Mouse (Mus musculus) liver, adult (tissue): ENCODE results near the gene Padi6.

Experiments
- GATA4 ChIP-seq: IDR thresholded peaks from 2 replicates; pipeline ENCODE4 v1.6.1; 2014; ENCODE audit warnings: mild to moderate bottlenecking, low read length; ENCODE audit not compliant: insufficient replicate concordance

Gene Padi6

DNA sequence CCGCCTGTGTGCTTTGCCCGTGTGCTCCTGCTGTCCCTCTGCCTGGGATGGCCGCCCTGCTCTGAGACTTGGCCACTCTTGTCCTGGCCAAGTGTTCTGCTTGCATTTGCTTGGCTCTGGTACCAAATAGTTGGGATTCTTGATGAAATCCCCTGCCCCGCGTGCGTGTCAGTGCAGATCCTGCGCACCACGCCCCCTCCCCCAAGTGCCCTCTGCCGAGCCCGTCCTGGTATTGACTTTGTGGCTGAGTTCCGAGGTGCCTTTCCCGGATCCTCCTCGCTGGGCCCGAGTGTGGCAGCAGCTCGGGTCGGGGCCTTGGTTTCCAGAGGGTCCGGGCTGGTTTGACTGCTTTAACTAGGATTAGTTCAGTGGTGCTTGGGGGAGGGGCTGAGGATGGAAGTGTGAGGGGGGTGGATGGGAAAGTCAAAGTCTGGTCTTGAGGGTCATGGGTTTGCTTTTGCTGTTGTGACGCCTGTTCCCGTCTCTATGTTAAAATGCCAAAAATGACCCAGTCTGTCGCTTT, 20.4 kb downstream of the Padi6 start:
- no peak for TF ChIP-seq GATA4

GRCm38 (mm10) chr4:140720091-140720490, 22.4 kb downstream of the Padi6 start:
- no peak for TF ChIP-seq GATA4

- TF ChIP-seq GATA4 = no peak
Observed at GRCm38 (mm10) chr4:140718436-140718835, 24.0 kb downstream of the Padi6 start.

GRCm38 (mm10) chr4:140716994-140717393, 25.4 kb downstream of the Padi6 start:
- TF ChIP-seq GATA4 = no peak

GRCm38 (mm10) chr4:140714586-140714985, 27.9 kb downstream of the Padi6 start:
- no peak for TF ChIP-seq GATA4

- no peak for TF ChIP-seq GATA4
Observed at GRCm38 (mm10) chr4:140713480-140714365, 28.7 kb downstream of the Padi6 start.

DNA sequence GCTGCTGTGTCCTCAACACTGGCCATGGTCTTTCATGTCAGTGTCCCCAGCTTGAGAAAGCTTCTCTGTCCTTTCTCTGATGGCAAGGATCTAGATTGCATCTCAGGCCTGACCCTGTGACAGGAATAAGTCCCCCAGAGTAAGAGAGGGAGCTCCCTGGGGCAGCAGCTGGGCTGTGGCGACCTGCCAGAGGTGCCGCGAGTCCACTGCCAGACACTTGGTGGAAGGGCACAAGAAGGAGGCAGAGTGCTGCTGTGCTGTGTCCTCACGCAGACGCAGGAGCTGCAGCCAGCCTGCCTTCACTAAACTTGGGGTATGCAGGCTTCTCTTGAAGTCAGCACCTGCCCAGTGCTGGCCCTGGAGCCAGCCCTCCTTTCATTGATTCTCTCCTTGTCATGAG, 31.1 kb downstream of the Padi6 start:
- TF ChIP-seq GATA4 = no peak

DNA sequence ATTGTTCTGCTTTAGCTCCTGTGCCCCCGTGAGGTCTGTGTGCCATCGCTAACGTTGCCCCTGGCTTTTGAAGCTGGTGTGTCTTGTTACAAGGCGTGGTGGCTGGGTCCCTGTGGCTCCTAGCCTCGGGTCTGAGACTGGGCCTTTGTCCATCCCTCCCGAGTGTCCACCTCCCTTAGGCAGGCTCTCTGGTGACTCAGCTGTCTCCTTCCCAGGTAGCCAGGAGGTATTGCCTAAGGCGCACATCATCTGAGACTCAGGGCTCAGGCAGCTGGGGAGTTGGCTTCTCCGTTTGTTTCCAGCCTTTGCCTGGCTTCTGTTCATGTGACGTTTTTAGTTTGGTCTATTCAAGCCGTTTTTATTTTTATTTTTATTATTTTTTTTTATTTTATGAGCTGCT, 31.7 kb downstream of the Padi6 start:
- TF ChIP-seq GATA4 = no peak

- no peak for TF ChIP-seq GATA4
Observed at GRCm38 (mm10) chr4:140709617-140710016, 32.8 kb downstream of the Padi6 start.

DNA sequence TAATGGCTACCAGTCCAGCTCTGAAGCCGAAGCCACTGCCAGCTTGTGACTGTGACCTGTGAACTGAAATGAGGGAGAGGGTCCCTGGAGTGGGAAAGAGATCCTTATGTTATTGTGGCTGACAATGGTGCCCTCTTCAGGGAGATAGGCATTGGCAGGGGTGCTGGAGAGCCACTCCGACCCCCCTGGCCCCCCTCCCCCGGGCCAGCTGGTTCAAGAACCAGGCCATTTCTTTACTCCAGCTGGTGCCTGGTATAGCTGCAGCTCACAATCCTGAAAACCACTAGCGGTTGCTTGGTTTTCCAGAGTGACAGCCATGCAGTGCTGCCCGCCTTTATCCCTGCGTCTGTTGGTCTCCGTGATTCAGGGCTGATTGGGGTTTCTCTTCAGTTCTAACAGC, 33.3 kb downstream of the Padi6 start:
- TF ChIP-seq GATA4 = no peak

DNA sequence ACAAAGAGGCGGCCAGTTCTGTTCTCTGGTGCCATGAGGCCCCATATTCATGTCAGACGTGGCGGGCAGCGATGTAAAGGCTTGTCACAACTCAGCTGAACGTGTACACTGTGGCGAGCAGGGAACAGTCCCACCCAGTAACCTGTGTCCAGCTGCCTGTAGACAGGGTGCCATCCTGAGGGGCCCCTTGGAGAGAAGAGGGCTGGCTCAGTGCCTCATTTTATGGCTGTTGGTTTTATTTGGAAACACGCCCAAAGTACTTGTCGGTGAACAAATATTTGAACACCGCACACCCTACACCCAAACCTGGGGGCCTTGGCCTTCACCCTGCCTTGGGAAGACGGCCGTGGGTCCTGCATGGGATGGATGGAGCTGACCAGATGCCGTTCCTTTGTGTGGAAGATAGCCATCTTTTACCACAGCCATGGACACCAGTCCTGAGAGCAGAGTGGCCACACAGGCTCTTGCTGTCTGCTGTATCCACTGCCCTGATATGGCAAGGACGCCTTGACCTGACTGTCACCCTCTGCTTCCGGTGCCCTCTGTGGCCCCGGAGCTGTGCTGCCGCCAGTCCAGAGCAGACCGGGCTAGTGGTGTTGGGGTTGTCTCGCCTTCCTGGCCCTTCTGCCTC, 34.0 kb downstream of the Padi6 start:
- TF ChIP-seq GATA4 = no peak; the same call in 1 of the 2 replicates

GRCm38 (mm10) chr4:140707615-140708014, 34.8 kb downstream of the Padi6 start:
- TF ChIP-seq GATA4 = no peak

DNA sequence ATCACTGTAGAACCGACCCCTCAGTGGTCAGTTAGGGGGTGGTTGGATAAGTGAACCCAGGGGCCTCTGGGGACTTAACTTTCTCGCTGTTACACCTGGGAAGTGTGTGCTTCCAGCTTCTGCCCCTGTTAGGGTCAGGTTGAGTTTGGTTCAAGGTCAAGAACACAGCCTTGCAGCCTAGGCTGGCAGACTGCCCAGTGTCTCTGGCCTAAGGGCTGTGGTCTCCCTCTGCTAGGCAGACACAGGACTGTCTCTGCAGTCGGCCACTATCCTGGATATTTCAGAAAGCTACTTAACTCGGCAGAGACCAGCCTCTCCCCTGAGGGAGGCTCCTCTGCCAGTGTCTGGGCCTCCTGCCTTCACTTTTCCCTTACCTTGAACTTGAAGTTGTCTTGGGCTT, 38.3 kb downstream of the Padi6 start:
- no peak for TF ChIP-seq GATA4

GRCm38 (mm10) chr4:140703636-140704035, 38.8 kb downstream of the Padi6 start:
- no peak for TF ChIP-seq GATA4

DNA sequence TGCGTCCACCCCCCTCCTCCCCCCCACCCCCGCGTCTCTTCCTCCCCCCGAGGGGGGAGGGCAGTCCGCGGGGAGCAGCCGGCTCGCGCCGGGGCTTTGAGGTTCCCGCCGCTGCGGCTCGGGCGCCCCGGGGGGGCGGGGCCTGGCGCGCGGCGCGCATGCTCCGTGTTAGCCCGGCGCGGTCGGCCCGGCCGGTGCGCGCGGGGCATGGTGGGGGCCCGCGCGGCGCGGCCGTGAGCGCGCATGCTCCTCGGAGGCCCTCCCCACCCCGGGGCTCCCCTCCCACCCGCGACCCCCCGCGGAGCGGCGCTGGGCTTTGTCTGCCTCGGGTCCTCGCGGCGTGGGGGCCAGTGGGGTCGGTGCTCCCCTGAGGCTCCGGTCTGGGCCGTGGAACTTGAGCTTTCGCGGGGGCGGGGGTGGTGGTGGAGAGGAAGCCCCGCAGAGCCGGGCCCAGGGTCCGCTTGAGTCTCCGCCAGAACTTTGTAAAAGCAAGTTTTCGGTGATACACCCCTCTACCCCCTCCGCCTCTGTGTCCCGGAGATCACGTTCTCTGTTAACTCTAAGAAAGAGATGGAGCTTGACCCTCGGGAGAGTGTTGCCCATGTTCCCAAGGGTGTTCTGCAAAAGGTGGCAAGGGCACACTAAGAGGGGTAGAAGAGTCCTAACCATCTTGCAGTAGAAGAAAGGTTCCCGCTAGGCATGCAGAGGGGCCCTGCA, 39.7 kb downstream of the Padi6 start:
- TF ChIP-seq GATA4 = no peak
